Mouse (Mus musculus) bone marrow macrophage, adult 2 months (primary cell): ENCODE data around the gene Dab1.

Experiments used
- CTCF ChIP-seq: IDR thresholded peaks from 2 replicates; pipeline ENCODE4 v1.5.1; 2012; ENCODE audit warnings: low read depth, mild to moderate bottlenecking, low read length, moderate library complexity
- POLR2A ChIP-seq: IDR thresholded peaks from 2 replicates; pipeline ENCODE4 v1.6.1; 2012; ENCODE audit warnings: mild to moderate bottlenecking, low read depth, low read length, borderline replicate concordance

DNA sequence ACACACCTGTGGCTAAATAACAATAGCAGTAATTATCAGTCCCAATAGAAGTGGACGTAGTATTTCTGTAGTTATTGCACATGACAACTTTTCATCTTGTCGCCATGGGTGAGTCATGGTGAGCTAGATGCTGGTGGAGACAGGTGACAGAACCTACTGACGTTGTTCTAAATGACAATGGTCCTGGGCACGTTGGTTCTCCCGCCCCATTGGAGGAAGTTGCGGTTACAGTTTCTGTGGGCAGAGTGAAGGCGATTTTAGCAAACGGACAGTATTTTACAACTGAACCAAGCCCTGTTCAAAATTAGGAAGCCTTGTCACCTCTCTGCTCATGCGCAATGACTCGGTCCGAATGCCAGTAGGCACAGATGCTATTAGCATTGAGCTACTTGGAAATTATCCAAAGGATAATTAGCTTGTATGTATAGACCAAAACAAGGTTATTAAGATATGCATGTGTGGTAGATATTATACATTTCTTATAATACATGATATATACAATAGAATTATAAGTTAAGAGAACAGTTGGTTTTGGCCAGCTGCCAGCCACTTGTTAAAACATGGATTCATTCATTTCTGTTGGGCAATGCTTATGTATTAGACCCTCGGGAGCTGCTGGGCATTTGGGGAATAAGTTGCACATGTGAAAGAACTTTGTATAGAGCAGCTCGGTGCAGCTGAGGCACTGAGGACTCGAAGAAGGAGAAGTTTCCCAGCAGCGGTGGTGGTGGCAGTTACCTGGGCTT lies 1093.4 kb downstream of the Dab1 start:
- TF ChIP-seq CTCF = no peak
- TF ChIP-seq POLR2A = no peak
